Mouse (Mus musculus) hindbrain, embryonic 10.5 days (tissue): Measurements from ENCODE around the gene Ms4a5. TPM values are rescaled to one million over a fixed set of nuclear protein-coding genes. Genes with fewer than 3 reads are reported as not detected.
"Not testable (repeated sequence)": the region's sequence is repeated elsewhere in the genome, so short reads cannot be mapped to it uniquely, and the experiment has no call there.

Experiments used
- DNase-seq: peaks from one replicate; pipeline ENCODE4 v3.0.0-alpha.2; 2017; ENCODE audit warnings: low spot score
- H3K27ac ChIP-seq: fragments of 300-500 bp; sonication (generic); 2 replicates; pipeline ENCODE4 v1.5.1; 2016; ENCODE audit warnings: mild to moderate bottlenecking, moderate library complexity
- H3K27me3 ChIP-seq: fragments of 300-500 bp; sonication (generic); 2 replicates; pipeline ENCODE4 v1.6.1; 2016; ENCODE audit warnings: mild to moderate bottlenecking; ENCODE audit not compliant: poor library complexity, insufficient read depth, severe bottlenecking
- H3K36me3 ChIP-seq: fragments of 300-500 bp; sonication (generic); 2 replicates; pipeline ENCODE4 v1.6.1; 2016; ENCODE audit warnings: mild to moderate bottlenecking, moderate library complexity
- H3K4me1 ChIP-seq: fragments of 300-500 bp; sonication (generic); replicated peaks from 2 replicates; pipeline ENCODE4 v1.6.1; 2016; ENCODE audit warnings: mild to moderate bottlenecking
- H3K4me3 ChIP-seq: fragments of 300-500 bp; sonication (generic); 2 replicates; pipeline ENCODE4 v1.5.1; 2016; ENCODE audit warnings: mild to moderate bottlenecking, moderate library complexity
- H3K9me3 ChIP-seq: fragments of 300-500 bp; sonication (generic); 2 replicates; pipeline ENCODE4 v1.6.1; 2016; ENCODE audit warnings: mild to moderate bottlenecking, moderate library complexity
- WGBS: fragments of 180-500 bp; shearing (Covaris S2); methylation state at CpG from one replicate; pipeline ENCODE4 v1.1.7; 2016; 5-methylcytosine and 5-hydroxymethylcytosine counted together
- polyA plus RNA-seq: library from polyadenylated mRNA; unstranded; fragments of >200 nt; fragmentation: Nextera tagmentation; extraction: Ambion mirVana; gene quantifications from 2 replicates; pipeline ENCODE4 v1.2.1, GENCODE M21; 2016

The Ms4a5 gene
- polyA plus RNA-seq, 1 experiment from 2014 or later = not detected

GRCm38 (mm10) chr19:11264602-11265185, 19.0 kb downstream of the Ms4a5 start:
- H3K4me3 ChIP-seq = no peak overlapping the region
- H3K4me1 ChIP-seq = no peaks in the 10 kb centered on the region
- H3K36me3 ChIP-seq = no peaks in the 10 kb centered on the region
- H3K9me3 ChIP-seq = no peaks in the 10 kb centered on the region
- H3K27ac ChIP-seq = no peak overlapping the region
- 86% methylated on average over 9 of the region's 9 CpGs for WGBS
- no peaks in the 10 kb centered on the region for H3K27me3 ChIP-seq
- no peak for DNase-seq

DNA sequence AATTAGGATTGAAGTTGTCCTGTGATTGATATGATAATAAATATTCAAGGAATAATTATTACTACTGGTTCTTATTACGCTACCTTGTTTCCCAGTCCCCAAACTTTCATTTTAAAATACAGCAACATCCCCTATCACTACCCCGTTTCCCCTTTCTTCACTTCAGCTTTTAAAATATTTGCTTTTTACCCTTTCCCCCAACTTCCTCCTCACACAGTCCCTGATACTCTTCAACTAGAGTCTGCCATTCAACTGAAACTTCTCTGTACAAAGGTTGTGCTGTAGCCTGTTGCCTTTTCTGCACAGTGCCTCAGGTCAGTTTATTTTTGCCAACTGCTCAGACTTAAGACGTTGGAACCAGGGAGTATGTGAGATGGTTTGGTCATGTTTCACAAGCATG, 20.1 kb downstream of the Ms4a5 start:
- DNase-seq = no peak
- no peaks in the 10 kb centered on the region for H3K9me3 ChIP-seq
- no peaks in the 10 kb centered on the region for H3K27me3 ChIP-seq
- H3K4me3 ChIP-seq = no peak overlapping the region
- 88% methylated on average over 3 of the region's 3 CpGs for WGBS
- no peak overlapping the region for H3K27ac ChIP-seq
- no peaks in the 10 kb centered on the region for H3K4me1 ChIP-seq
- H3K36me3 ChIP-seq = no peaks in the 10 kb centered on the region

GRCm38 (mm10) chr19:11262932-11263331, 20.7 kb downstream of the Ms4a5 start:
- not testable (repeated sequence) for H3K36me3 ChIP-seq, H3K27me3 ChIP-seq, H3K4me3 ChIP-seq, H3K27ac ChIP-seq, H3K9me3 ChIP-seq, H3K4me1 ChIP-seq, DNase-seq
- 77% methylated on average over 4 of the region's 4 CpGs for WGBS

- H3K4me1 ChIP-seq = no peaks in the 10 kb centered on the region
- H3K27me3 ChIP-seq = no peaks in the 10 kb centered on the region
- no peaks in the 10 kb centered on the region for H3K36me3 ChIP-seq
- DNase-seq = no peak
- H3K9me3 ChIP-seq = no peaks in the 10 kb centered on the region
- H3K4me3 ChIP-seq = no peak overlapping the region
- 91% methylated on average over 2 of the region's 2 CpGs for WGBS
- H3K27ac ChIP-seq = no peak overlapping the region
Measured at GRCm38 (mm10) chr19:11261522-11261921, 22.2 kb downstream of the Ms4a5 start.

DNA sequence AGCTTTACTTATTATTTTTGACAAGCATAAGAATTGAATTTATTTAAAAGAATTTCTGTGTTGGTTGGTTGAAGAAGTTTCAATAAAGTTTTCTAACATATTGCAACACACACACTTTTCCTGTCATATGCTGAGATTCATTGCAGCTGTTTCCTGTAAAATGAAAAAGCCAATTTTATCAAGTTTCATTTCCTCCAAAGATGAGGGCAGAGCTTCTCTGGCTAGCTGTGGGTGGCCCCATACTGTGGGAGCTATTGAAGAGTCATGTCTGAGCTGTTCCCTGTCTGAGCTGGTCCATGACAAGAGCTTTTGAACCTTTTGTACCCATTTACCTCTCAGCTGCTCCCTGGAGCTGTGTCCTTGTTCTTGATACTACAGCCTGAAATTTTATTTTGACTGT, 39.4 kb downstream of the Ms4a5 start:
- H3K4me1 ChIP-seq = no peaks in the 10 kb centered on the region
- no peaks in the 10 kb centered on the region for H3K27me3 ChIP-seq
- no peaks in the 10 kb centered on the region for H3K36me3 ChIP-seq
- no peaks in the 10 kb centered on the region for H3K9me3 ChIP-seq
- H3K4me3 ChIP-seq = no peak overlapping the region
- DNase-seq = no peak
- no peak overlapping the region for H3K27ac ChIP-seq

GRCm38 (mm10) chr19:11242560-11242959, 41.1 kb downstream of the Ms4a5 start:
- H3K27ac ChIP-seq = no peak overlapping the region
- DNase-seq = no peak
- no peak overlapping the region for H3K4me3 ChIP-seq
- no peaks in the 10 kb centered on the region for H3K4me1 ChIP-seq
- H3K27me3 ChIP-seq = no peaks in the 10 kb centered on the region
- 68% methylated on average over 5 of the region's 5 CpGs for WGBS
- no peaks in the 10 kb centered on the region for H3K9me3 ChIP-seq
- no peaks in the 10 kb centered on the region for H3K36me3 ChIP-seq

GRCm38 (mm10) chr19:11235820-11236219, 47.9 kb downstream of the Ms4a5 start:
- no peaks in the 10 kb centered on the region for H3K9me3 ChIP-seq
- H3K36me3 ChIP-seq = no peaks in the 10 kb centered on the region
- no peak overlapping the region for H3K4me3 ChIP-seq
- H3K27me3 ChIP-seq = no peaks in the 10 kb centered on the region
- H3K4me1 ChIP-seq = no peaks in the 10 kb centered on the region
- no peak overlapping the region for H3K27ac ChIP-seq
- DNase-seq = no peak

GRCm38 (mm10) chr19:11234921-11235735, 48.5 kb downstream of the Ms4a5 start:
- 77% methylated on average over 5 of the region's 5 CpGs for WGBS
- no peaks in the 10 kb centered on the region for H3K9me3 ChIP-seq
- DNase-seq = no peak

DNA sequence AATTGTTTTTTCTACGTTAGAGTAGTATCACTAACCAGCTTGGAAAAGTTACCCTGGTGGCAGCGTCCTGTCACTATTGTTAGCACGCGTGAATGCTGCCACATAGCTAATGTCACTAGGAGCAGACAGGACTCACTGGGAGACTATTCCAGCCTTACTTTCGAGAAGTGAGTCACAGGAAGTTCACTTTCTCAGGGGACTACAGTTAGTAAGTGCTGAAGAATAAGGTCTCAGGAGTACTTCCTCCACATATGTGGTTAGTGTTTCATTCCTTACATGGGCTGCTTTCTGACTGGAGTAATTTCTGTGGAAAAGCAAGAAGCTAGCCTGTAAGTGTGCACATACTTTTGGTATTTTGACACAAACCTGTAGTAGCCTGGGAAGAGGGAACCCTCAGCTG, 49.4 kb downstream of the Ms4a5 start:
- no peak for DNase-seq
- Histone ChIP-seq H3K9me3 (no peaks in the 10 kb centered on the region), H3K4me3 (no peak overlapping the region), H3K27me3 (no peaks in the 10 kb centered on the region), H3K27ac (no peak overlapping the region), H3K36me3 (no peaks in the 10 kb centered on the region), H3K4me1 (no peaks in the 10 kb centered on the region)
- 85% methylated on average over 5 of the region's 5 CpGs for WGBS

More at GRCm38 (mm10) chr19:11234921-11235735, 48.5 kb downstream of the Ms4a5 start:
- H3K4me1 ChIP-seq = no peaks in the 10 kb centered on the region
- H3K36me3 ChIP-seq = no peaks in the 10 kb centered on the region
- H3K27me3 ChIP-seq = no peaks in the 10 kb centered on the region
- no peak overlapping the region for H3K4me3 ChIP-seq
- no peak overlapping the region for H3K27ac ChIP-seq

DNA sequence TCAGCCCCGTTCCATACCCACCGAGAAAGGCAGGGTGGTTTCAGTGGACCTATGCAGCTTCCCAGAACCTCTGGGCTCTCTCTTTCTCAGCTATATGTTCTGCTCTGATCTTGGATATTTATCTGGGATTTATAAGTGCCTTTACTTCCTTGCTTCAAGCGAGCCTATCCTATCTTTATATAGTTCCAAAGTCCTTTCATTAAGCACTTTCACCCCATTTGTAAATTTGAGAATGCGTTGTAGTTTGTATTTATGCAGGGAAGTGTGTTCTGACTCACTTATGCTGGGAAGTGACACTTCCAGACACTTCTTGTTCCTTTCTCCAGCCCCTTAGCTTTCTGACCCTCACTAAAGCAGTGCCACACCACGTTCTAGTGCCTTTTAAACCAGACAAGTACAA, 51.3 kb downstream of the Ms4a5 start, which contains the start of gene Ms4a12:
Gene Ms4a12 (minus strand): TSS at position 101 of the 400 bp plus-strand sequence.
- H3K27me3 ChIP-seq = no peaks in the 10 kb centered on the region
- no peak within 1 kb of the TSS for H3K27ac ChIP-seq
- H3K4me3 ChIP-seq = no peak within 1 kb of the TSS
- no peaks in the 10 kb centered on the region for H3K9me3 ChIP-seq
- 78% methylated on average over 5 of the region's 5 CpGs for WGBS
- no peak for DNase-seq
- H3K4me1 ChIP-seq = no peaks in the 10 kb centered on the region
- H3K36me3 ChIP-seq = no peaks in the 10 kb centered on the region

Other genes with a start within 250 kb of the Ms4a5 start
- not detected in 2 replicates for gene Ms4a8a, start 202.8 kb downstream of the Ms4a5 start, polyA plus RNA-seq
- gene 1700017D01Rik, start 153.0 kb downstream of the Ms4a5 start, polyA plus RNA-seq = not detected in 2 replicates
- not detected in 2 replicates for gene 1700025F22Rik, start 118.6 kb downstream of the Ms4a5 start, polyA plus RNA-seq
- not detected in 2 replicates for gene Ms4a13, start 87.1 kb downstream of the Ms4a5 start, polyA plus RNA-seq
- not detected in 2 replicates for gene Ms4a12, start 51.4 kb downstream of the Ms4a5 start, polyA plus RNA-seq
- gene Ms4a1, start 17.6 kb downstream of the Ms4a5 start, polyA plus RNA-seq = not detected in 2 replicates
- gene Ms4a14, start 30.6 kb upstream of the Ms4a5 start, polyA plus RNA-seq = 0.08 TPM in 1 of 2 replicates, not detected in the other
- gene Ms4a7, start 52.3 kb upstream of the Ms4a5 start, polyA plus RNA-seq = 0.59 TPM in 1 of 2 replicates, not detected in the other
- gene Ms4a4a, start 91.7 kb upstream of the Ms4a5 start, polyA plus RNA-seq = 1.1 and 2.1 TPM in 2 replicates
- gene Ms4a4c, start 120.9 kb upstream of the Ms4a5 start, polyA plus RNA-seq = 0.44 TPM in 1 of 2 replicates, not detected in the other
- not detected in 2 replicates for gene Ms4a4b, start 159.7 kb upstream of the Ms4a5 start, polyA plus RNA-seq
- 2.6 and 2.8 TPM in 2 replicates for gene Ms4a6c, start 185.5 kb upstream of the Ms4a5 start, polyA plus RNA-seq
- not detected in 2 replicates for gene Gm8369, start 202.1 kb upstream of the Ms4a5 start, polyA plus RNA-seq
- 2.5 and 3.5 TPM in 2 replicates for gene Ms4a6b, start 232.6 kb upstream of the Ms4a5 start, polyA plus RNA-seq